Mouse (Mus musculus): ENCODE results near the gene Gm48551.

- TF ChIP-seq POLR2A (IDR thresholded peaks at IDR 0.05; ENCODE audit: borderline replicate concordance, low read depth, low read length) (no peak), CTCF (IDR thresholded peaks at IDR 0.05; ENCODE audit: low read depth, low read length) (no peak)
Measured at GRCm38 (mm10) chr10:81426081-81426671, 41.9 kb downstream of the Gm48551 start.

All from bone marrow macrophage, adult 2 months (primary cell).